Mouse (Mus musculus): ENCODE data around the gene Tpgs1. TPM values are rescaled to one million over a fixed set of nuclear protein-coding genes. Genes with fewer than 3 reads are reported as not detected.

The Tpgs1 gene
- polyA plus RNA-seq, 1 experiment from 2014 or later, result 65.6 TPM

DNA sequence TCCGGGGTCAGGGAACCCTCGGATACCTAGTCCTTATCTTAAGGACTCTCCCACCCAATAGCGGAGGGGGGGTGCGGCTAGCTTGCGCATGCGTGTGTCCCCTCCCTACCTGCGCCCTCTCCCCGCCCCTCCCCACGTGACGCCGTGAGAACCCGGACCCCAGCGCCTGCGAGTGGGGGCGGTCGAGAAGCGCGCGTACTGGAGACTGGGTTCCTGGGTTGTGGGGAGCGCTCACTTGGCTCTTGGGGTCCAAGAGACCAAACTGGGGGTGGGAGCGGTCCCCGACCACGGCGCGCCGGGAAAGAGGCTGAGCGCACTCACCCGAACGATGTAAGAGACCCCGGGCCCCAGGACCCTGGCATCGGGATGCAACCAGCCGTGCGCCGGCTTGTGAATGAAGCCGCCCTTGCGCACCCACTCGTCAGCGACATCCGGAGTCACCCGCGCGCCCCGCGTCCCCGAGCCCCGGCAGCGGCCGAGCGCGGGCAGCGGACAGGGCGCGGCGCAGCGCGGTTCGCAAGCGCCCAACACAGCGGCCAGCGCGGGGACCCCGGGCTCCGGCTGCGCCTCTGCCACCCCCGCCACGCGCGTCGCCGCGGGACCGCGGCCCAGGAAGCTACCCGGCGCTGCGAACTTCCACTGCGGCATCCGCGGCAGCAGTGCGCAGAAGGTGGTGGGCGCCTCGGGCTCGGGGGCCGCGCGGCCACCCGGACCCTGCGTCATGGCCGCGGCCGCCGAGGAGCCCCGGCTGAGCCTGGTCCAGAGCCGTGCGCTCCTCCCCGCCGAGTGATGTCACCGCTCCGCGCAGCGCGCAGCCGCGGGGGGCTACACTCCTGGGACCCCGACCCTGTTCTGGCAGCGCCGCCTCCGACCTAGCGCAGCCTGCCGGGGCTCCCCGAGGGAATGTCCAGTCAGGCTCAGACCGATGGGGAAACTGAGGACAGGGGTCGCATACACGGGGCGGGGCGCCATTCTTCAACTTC, 31.8 kb upstream of the Tpgs1 start, which contains the start of gene Shc2:
Gene Shc2, minus strand, starts transcription at position 791 of the 983 bp plus-strand sequence.
- ATAC-seq (replicated peaks; ENCODE audit: insufficient number of reproducible peaks, low FRiP score, low TSS enrichment, low read depth), result peak; percentile 87
- Histone ChIP-seq H3K9ac (replicated peaks; ENCODE audit: low read length) (peak within 1 kb of the TSS; percentile 86), H3K27ac (replicated peaks; ENCODE audit: low read depth, low read length) (peak within 1 kb of the TSS; percentile 62; the same call in 1 of the 2 replicates), H3K36me3 (replicated peaks; ENCODE audit: control insufficient read depth, insufficient read depth, low read depth, low read length) (no peaks in the 10 kb centered on the region), H3K4me3 (ENCODE audit: low read depth, low read length) (peak within 1 kb of the TSS; percentile 95), H3K4me2 (ENCODE audit: low read depth, low read length) (peak within 1 kb of the TSS; percentile 92), H3K27me3 (ENCODE audit: control insufficient read depth, insufficient read depth, low read length) (no peaks in the 10 kb centered on the region; the same call in 1 of the 2 replicates), H3K9me3 (replicated peaks; ENCODE audit: control insufficient read depth, low read length) (no peaks in the 10 kb centered on the region), H3K4me1 (ENCODE audit: control insufficient read depth, insufficient read depth, low read length) (no peaks in the 10 kb centered on the region; the same call in 1 of the 2 replicates)
- peak; percentile 84 for DNase-seq (ENCODE audit: low spot score)
- under 1% methylated on average over 93 of the region's 116 CpGs for WGBS

DNA sequence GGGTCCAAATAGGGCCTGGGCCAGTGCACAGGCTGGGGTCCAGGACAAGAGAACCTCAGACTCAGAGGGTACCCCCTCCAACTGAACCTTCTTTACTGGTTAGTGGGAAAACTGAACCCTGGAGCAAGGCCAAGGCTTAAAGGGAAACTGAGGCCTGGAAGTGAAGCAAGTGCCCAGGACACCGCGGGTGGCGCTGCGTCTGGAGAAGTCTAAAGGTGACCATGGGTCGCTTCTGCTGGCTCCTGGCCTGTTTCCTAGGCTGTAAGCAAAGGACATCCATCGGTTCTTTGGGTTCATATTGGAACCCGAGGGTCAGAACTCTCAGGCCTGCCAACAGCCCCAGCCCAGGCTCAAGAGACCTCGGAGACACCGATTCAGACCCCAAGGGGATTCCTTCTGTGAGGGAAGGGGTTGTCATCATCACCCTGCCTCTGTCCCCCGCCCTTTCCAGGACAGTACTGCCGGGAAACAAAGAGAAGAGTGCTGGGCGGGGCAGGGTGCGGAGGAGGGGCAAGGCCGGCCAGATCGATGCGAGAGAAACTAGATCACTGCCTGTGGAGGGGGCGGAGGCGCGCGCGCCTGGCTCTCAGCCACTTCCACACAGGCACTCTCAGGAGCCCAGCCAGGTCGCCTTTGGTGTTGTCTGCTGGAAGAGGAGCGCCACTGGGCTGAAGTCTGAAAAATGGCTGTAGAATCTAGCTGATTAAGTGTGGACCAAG, 30.5 kb upstream of the Tpgs1 start:
- Histone ChIP-seq H3K4me2 (ENCODE audit: low read depth, low read length) (peak overlapping the region; percentile 92), H3K4me1 (ENCODE audit: control insufficient read depth, insufficient read depth, low read length) (no peaks in the 10 kb centered on the region; the same call in 1 of the 2 replicates), H3K4me3 (ENCODE audit: low read depth, low read length) (peak overlapping the region; percentile 95; the same call in 1 of the 2 replicates), H3K9me3 (replicated peaks; ENCODE audit: control insufficient read depth, low read length) (no peaks in the 10 kb centered on the region), H3K27ac (replicated peaks; ENCODE audit: low read depth, low read length) (no peak overlapping the region), H3K27me3 (ENCODE audit: control insufficient read depth, insufficient read depth, low read length) (no peaks in the 10 kb centered on the region; the same call in 1 of the 2 replicates), H3K9ac (replicated peaks; ENCODE audit: low read length) (peak overlapping the region; percentile 86), H3K36me3 (replicated peaks; ENCODE audit: control insufficient read depth, insufficient read depth, low read depth, low read length) (no peaks in the 10 kb centered on the region)
- ATAC-seq (replicated peaks; ENCODE audit: insufficient number of reproducible peaks, low FRiP score, low TSS enrichment, low read depth) (peak; percentile 44; the same call in 1 of the 2 replicates), DNase-seq (ENCODE audit: low spot score) (peak; percentile 52)
- 5% methylated on average over 23 of the region's 23 CpGs for WGBS

DNA sequence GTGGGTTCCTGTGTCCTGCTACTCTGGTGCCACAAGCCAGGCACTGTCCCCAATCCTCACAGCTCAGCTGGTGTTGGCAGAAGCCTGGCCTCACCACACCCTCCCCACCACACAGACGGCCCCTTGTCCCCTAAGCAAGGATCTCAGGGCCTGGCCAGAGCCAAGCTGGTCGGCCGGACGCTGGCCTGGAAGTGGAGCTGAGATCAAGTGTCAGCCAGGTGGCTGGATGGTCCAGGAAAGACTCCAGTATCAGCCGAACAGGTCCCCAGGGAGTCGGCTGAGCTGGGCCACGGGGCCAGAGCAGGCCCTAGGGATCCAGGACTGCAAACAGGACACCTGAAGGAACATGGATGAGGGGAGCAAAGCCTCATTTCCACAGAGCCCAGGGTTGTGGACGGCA, 23.5 kb upstream of the Tpgs1 start, which contains the start of gene Odf3l2:
Gene Odf3l2, minus strand, starts transcription at position 28 of the 400 bp plus-strand sequence.
- Histone ChIP-seq H3K4me3 (ENCODE audit: low read depth, low read length) (no peak within 1 kb of the TSS), H3K4me2 (ENCODE audit: low read depth, low read length) (no peak within 1 kb of the TSS), H3K27ac (replicated peaks; ENCODE audit: low read depth, low read length) (no peak within 1 kb of the TSS), H3K27me3 (ENCODE audit: control insufficient read depth, insufficient read depth, low read length) (no peaks in the 10 kb centered on the region), H3K9me3 (replicated peaks; ENCODE audit: control insufficient read depth, low read length) (no peaks in the 10 kb centered on the region), H3K4me1 (ENCODE audit: control insufficient read depth, insufficient read depth, low read length) (no peaks in the 10 kb centered on the region), H3K9ac (replicated peaks; ENCODE audit: low read length) (no peak within 1 kb of the TSS), H3K36me3 (replicated peaks; ENCODE audit: control insufficient read depth, insufficient read depth, low read depth, low read length) (no peaks in the 10 kb centered on the region)
- no peak for ATAC-seq (replicated peaks; ENCODE audit: insufficient number of reproducible peaks, low FRiP score, low TSS enrichment, low read depth)
- WGBS, result 64% methylated on average over 8 of the region's 8 CpGs
- DNase-seq (ENCODE audit: low spot score), result no peak

DNA sequence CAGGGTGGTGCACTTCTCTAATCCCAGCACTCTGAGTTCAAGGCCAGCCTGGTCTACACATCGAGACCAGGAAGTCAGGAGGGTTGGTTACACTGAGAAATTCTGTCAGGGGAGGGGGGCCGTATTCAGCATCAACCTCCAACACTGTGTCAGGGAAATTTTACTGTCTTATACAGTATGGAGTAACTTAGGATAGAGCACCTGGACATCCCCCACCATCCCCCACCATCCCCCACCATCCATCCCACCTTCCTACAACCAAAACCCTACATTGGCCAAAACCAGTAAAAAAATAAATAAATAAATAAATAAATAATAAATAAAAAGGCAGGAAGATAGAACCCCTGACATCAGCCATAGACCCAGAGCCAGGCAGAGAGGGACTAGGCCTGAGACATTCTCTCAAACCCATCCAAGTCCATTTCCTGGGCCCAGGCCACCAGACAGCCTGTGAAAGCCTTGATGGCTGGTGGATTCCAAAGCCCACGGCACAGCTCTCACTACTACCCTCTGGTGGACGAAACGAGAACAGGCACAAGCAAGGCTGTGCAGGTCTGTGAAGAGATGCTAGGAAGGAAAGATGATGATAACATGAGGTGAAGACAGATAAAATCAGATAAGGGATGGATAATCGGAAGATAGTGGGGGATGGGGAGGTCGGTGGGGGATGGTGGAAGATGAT, 20.0 kb upstream of the Tpgs1 start:
- Histone ChIP-seq H3K4me2 (ENCODE audit: low read depth, low read length) (no peak overlapping the region), H3K4me3 (ENCODE audit: low read depth, low read length) (no peak overlapping the region), H3K36me3 (replicated peaks; ENCODE audit: control insufficient read depth, insufficient read depth, low read depth, low read length) (no peaks in the 10 kb centered on the region), H3K27me3 (ENCODE audit: control insufficient read depth, insufficient read depth, low read length) (no peaks in the 10 kb centered on the region), H3K4me1 (ENCODE audit: control insufficient read depth, insufficient read depth, low read length) (no peaks in the 10 kb centered on the region), H3K9me3 (replicated peaks; ENCODE audit: control insufficient read depth, low read length) (no peaks in the 10 kb centered on the region), H3K9ac (replicated peaks; ENCODE audit: low read length) (no peak overlapping the region), H3K27ac (replicated peaks; ENCODE audit: low read depth, low read length) (no peak overlapping the region)
- DNase-seq (ENCODE audit: low spot score), result peak; percentile 88
- ATAC-seq (replicated peaks; ENCODE audit: insufficient number of reproducible peaks, low FRiP score, low TSS enrichment, low read depth), result peak; percentile 44
- 27% methylated on average over 7 of the region's 7 CpGs for WGBS

DNA sequence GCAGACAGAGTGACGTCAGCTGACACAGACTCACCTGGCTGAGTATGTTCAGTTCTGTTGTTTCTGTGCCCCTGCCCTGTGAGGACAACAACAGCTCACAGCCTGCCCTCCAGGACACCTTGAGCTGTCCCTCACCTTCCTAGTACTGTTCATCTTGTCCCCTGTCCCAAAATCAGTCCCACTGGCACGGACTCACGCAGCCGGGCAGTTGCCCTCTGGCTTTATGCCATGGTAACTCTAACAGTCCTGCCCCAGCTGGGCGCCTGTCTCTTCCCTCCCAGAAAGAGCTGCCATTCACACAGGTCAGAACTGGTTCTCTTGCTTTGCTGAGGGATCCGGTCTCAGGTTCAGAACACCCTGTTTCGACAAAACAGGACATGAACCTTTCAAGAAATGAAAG, 16.4 kb upstream of the Tpgs1 start:
- ATAC-seq (replicated peaks; ENCODE audit: insufficient number of reproducible peaks, low FRiP score, low TSS enrichment, low read depth), result no peak
- no peak for DNase-seq (ENCODE audit: low spot score)
- Histone ChIP-seq H3K27me3 (ENCODE audit: control insufficient read depth, insufficient read depth, low read length) (no peaks in the 10 kb centered on the region), H3K4me3 (ENCODE audit: low read depth, low read length) (no peak overlapping the region), H3K4me1 (ENCODE audit: control insufficient read depth, insufficient read depth, low read length) (no peaks in the 10 kb centered on the region), H3K4me2 (ENCODE audit: low read depth, low read length) (no peak overlapping the region), H3K9ac (replicated peaks; ENCODE audit: low read length) (no peak overlapping the region), H3K36me3 (replicated peaks; ENCODE audit: control insufficient read depth, insufficient read depth, low read depth, low read length) (no peaks in the 10 kb centered on the region), H3K9me3 (replicated peaks; ENCODE audit: control insufficient read depth, low read length) (no peaks in the 10 kb centered on the region), H3K27ac (replicated peaks; ENCODE audit: low read depth, low read length) (no peak overlapping the region)
- WGBS, result 88% methylated on average over 7 of the region's 7 CpGs

DNA sequence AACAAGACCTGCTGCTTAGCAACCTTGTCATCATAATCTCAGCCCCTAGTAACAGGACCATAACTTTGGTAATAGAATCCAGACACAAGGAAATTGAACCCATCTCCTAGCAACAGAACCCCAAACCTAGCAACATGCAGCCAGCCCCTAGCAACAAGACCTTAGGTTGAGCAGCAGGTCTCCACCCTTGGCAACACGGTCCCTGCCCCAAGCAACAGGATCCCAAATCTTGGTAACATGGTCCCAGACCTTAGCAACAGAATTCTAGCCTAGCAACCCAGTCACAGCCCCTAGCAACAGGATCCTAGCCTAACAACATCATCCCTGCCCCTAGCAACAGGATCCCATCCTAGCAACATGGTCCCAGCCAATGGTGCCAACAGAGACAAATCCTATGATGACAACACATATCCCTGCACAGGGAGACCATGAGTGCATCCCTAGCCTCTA, 14.2 kb upstream of the Tpgs1 start:
- no peak overlapping the region for H3K27ac ChIP-seq (replicated peaks; ENCODE audit: low read depth, low read length)
- no peaks in the 10 kb centered on the region for H3K9me3 ChIP-seq (replicated peaks; ENCODE audit: control insufficient read depth, low read length)
- no peaks in the 10 kb centered on the region for H3K36me3 ChIP-seq (replicated peaks; ENCODE audit: control insufficient read depth, insufficient read depth, low read depth, low read length)
- ATAC-seq (replicated peaks; ENCODE audit: insufficient number of reproducible peaks, low FRiP score, low TSS enrichment, low read depth) (peak; percentile 73), DNase-seq (ENCODE audit: low spot score) (peak; percentile 87)
- no peak overlapping the region for H3K9ac ChIP-seq (replicated peaks; ENCODE audit: low read length)
- no peak overlapping the region for H3K4me3 ChIP-seq (ENCODE audit: low read depth, low read length)
- H3K4me2 ChIP-seq (ENCODE audit: low read depth, low read length), result no peak overlapping the region
- H3K27me3 ChIP-seq (ENCODE audit: control insufficient read depth, insufficient read depth, low read length), result no peaks in the 10 kb centered on the region
- H3K4me1 ChIP-seq (ENCODE audit: control insufficient read depth, insufficient read depth, low read length), result no peaks in the 10 kb centered on the region
- WGBS, result 35% methylated on average over 1 of the region's 1 CpGs

DNA sequence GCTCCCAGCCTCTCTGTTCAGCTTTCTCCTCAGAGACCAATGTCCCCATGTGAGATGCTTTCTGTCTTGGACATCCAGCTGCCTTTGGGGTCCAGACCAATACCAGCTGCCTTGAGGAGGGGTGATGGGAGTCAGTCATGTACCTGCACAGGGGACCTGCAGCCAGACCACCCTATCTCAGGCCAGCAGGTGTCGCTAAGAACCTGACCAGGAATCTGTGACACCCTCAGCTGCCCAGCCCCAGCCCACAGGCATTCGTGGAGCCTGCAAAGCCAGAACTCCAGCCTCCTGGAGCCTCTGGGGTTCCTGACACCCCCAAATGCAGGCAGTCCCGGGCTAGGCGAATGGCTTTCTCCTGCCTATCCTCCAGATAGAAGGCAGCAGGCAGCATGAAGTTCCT, 10.3 kb upstream of the Tpgs1 start:
- H3K4me2 ChIP-seq (ENCODE audit: low read depth, low read length), result no peak overlapping the region
- H3K9ac ChIP-seq (replicated peaks; ENCODE audit: low read length), result no peak overlapping the region
- no peaks in the 10 kb centered on the region for H3K27me3 ChIP-seq (ENCODE audit: control insufficient read depth, insufficient read depth, low read length)
- H3K36me3 ChIP-seq (replicated peaks; ENCODE audit: control insufficient read depth, insufficient read depth, low read depth, low read length), result no peaks in the 10 kb centered on the region
- H3K27ac ChIP-seq (replicated peaks; ENCODE audit: low read depth, low read length), result no peak overlapping the region
- peak; percentile 49 for DNase-seq (ENCODE audit: low spot score)
- 11% methylated on average over 4 of the region's 4 CpGs for WGBS
- H3K4me1 ChIP-seq (ENCODE audit: control insufficient read depth, insufficient read depth, low read length), result no peaks in the 10 kb centered on the region
- no peaks in the 10 kb centered on the region for H3K9me3 ChIP-seq (replicated peaks; ENCODE audit: control insufficient read depth, low read length)
- no peak overlapping the region for H3K4me3 ChIP-seq (ENCODE audit: low read depth, low read length)
- no peak for ATAC-seq (replicated peaks; ENCODE audit: insufficient number of reproducible peaks, low FRiP score, low TSS enrichment, low read depth)

Data from embryonic facial prominence, embryonic 11.5 days (tissue).